Mouse (Mus musculus): ENCODE data around the gene Usp31. TPM values are rescaled to one million over a fixed set of nuclear protein-coding genes. Genes with fewer than 3 reads are reported as not detected.

Usp31 gene
- polyA plus RNA-seq, 1 experiment from 2014 or later = 8.1 TPM

DNA sequence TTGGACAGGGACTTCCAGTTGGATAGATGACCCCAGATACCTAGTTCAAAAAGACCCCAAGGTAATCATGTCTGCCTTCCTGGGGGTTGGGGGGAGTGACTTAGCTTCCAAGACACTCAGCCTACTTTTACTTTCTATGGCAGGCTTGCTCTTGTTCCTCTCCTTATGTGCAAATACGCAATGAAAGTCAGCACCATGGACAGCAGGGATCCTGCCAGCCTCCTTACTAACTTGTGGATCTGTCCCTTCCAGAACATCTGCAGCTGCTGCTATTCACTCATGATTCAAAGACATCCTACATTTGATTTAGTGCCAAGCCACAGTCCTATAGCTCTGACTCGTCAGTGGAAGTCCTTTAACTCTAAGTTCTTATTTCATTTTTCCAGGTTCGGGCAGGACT is 110.7 kb downstream of the Usp31 start:
- H3K27me3 ChIP-seq = no peaks in the 10 kb centered on the region
- CTCF ChIA-PET = no interaction called here
- ATAC-seq (no peak), DNase-seq (ENCODE audit: low read depth, low spot score) (peak; percentile 27)
- TF ChIP-seq CTCF (IDR thresholded peaks at IDR 0.05) = no peak
- POLR2A ChIA-PET = no interaction called here
- in situ Hi-C loops (cut with MboI; ENCODE audit: low pct_unique_long_range_greater_than_20kb) = no loop called here

DNA sequence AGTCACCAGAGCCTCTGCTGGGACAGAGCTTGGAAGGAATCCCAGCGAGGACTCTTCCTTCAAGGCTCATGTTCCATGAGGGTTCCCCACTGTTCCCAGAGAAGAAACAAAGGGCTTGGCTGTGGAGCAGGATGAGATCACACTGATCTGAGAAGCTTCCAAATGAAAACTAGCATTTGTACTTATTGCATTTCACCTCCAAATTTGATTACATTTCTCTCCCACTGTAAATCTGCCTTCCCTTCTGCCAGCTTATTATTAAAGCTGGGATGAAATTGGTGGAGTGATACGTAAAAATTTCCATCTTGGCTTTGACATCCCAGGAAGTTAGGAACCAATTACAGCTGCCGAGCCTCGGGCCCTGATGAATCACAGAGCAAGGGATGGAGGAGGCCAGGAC is 111.6 kb downstream of the Usp31 start:
- no peak for TF ChIP-seq CTCF (IDR thresholded peaks at IDR 0.05)
- DNase-seq (ENCODE audit: low read depth, low spot score) (no peak), ATAC-seq (no peak)
- ChIA-PET CTCF (no interaction called here), POLR2A (no interaction called here)
- in situ Hi-C loops (cut with MboI; ENCODE audit: low pct_unique_long_range_greater_than_20kb) = no loop called here
- no peaks in the 10 kb centered on the region for H3K27me3 ChIP-seq

DNA sequence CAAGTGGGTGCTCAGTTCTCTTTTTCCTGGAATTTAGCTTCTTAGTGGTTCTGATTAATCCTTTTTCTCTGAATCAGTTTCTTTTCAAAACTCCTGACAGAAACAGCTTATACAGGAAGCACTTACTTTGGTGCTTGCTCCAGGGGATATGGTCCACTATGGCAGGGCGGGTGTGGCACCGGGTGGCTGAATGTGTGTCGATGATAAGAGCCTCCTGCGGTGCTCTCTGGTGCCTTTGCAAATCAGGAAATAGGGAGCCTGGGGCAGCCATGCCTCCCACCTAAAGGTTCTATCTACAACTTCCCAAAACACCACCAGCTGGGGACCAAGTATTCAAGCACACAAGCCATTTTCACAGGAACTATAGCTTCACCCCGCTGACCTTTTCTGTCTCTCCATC is 112.0 kb downstream of the Usp31 start:
- no peak for TF ChIP-seq CTCF (IDR thresholded peaks at IDR 0.05)
- DNase-seq (ENCODE audit: low read depth, low spot score) (no peak), ATAC-seq (no peak)
- in situ Hi-C loops (cut with MboI; ENCODE audit: low pct_unique_long_range_greater_than_20kb) = no loop called here
- ChIA-PET CTCF (no interaction called here), POLR2A (no interaction called here)
- no peaks in the 10 kb centered on the region for H3K27me3 ChIP-seq

DNA sequence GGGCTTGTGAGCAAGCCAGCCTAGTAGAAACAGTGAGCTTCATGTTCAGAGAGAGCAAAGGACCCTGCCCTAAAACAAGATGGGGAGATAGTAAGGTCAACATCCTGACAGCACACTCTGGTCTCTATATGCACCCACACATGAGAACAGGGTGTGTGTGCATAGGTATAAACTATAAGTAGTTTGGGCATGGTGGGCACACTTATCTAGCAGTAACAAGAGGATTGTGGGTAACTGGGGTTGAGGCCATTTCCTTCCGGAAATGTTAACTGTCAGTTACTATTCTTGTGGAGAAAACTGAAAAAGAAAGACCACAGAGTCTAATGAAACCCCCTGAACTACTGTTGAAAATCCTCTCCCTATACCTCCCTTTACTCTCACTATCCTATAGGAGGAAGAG is 112.4 kb downstream of the Usp31 start:
- in situ Hi-C loops (cut with MboI; ENCODE audit: low pct_unique_long_range_greater_than_20kb) = no loop called here
- CTCF ChIA-PET = no interaction called here
- TF ChIP-seq CTCF (IDR thresholded peaks at IDR 0.05) = no peak
- POLR2A ChIA-PET = no interaction called here
- ATAC-seq = no peak
- DNase-seq (ENCODE audit: low read depth, low spot score) = no peak
- no peaks in the 10 kb centered on the region for H3K27me3 ChIP-seq

Other genes with a start within 250 kb of the Usp31 start
- gene Scnn1g, start 27.2 kb upstream of the Usp31 start, polyA plus RNA-seq (2021) = 0.78 TPM
- 0.03 TPM for gene Scnn1b, start 157.8 kb upstream of the Usp31 start, polyA plus RNA-seq (2021)